Comparison of ENCODE assay signal across 8 mouse cellular contexts in the genomic region with DNA sequence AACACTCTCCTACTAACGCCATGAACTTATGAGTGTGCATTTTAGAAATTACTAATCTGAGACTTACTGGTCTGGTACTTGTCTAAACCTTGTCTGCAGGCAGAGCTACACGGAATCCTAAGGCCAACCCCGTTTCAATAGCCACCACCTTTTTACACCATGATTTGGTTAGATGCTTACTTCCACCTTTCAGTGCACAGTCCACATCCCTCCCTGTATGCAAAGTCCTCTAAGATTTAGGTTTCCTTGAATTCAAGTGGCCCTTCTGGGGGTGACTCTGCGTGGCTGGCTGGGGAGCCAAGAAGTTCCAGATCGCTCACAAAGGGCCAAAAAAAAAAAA. TPM values are rescaled to one million over a fixed set of nuclear protein-coding genes. Genes with fewer than 3 reads are reported as not detected.
DNase-seq lines count a peak whose midpoint lies in the region; ATAC-seq and TF ChIP-seq lines count a peak whose summit lies in the region.

No protein-coding gene starts in this region.

- peak overlapping the region; percentile 78 for H3K4me2 ChIP-seq in heart, embryonic 13.5 days
- peak overlapping the region; percentile 54 for H3K4me2 ChIP-seq in hindbrain, embryonic 11.5 days (replicated peaks; ENCODE audit: low read depth, low read length)

- no peaks in the 10 kb centered on the region for H3K27me3 ChIP-seq in heart, embryonic 13.5 days (replicated peaks)
- H3K27me3 ChIP-seq in G1E (ENCODE audit: insufficient read depth, low read length), result peaks cover 11% of the 10 kb centered on the region
- no peaks in the 10 kb centered on the region for H3K27me3 ChIP-seq in hindbrain, embryonic 11.5 days (ENCODE audit: control insufficient read depth, insufficient read depth, low read length)

- H3K36me3 ChIP-seq in heart, embryonic 13.5 days, result peaks cover 6% of the 10 kb centered on the region
- peaks cover 18% of the 10 kb centered on the region for H3K36me3 ChIP-seq in G1E (replicated peaks)
- H3K36me3 ChIP-seq in hindbrain, embryonic 11.5 days (ENCODE audit: control insufficient read depth, insufficient read depth, low read length), result no peaks in the 10 kb centered on the region

- no peak for ATAC-seq in heart, embryonic 13.5 days (ENCODE audit: extremely low read depth, insufficient number of reproducible peaks, low FRiP score, low TSS enrichment)
- ATAC-seq in G1E (ENCODE audit: extremely low read depth, insufficient number of reproducible peaks, low FRiP score, poor library complexity, severe bottlenecking), result 0 out of 2 replicates have a peak, but pooled peaks have one; percentile 2
- ATAC-seq in hindbrain, embryonic 11.5 days (ENCODE audit: low FRiP score), result no peak
- 0 out of 2 replicates have a peak, but pooled peaks have one; percentile 2 for ATAC-seq in megakaryocyte-erythroid progenitor cell, adult 5-6 weeks (replicated peaks; ENCODE audit: low FRiP score, low TSS enrichment, poor library complexity, severe bottlenecking)
- no peak for ATAC-seq in inflammation-experienced regulatory T-cells, adult 6 months

- no peaks in the 10 kb centered on the region for H3K9me3 ChIP-seq in heart, embryonic 13.5 days
- no peaks in the 10 kb centered on the region for H3K9me3 ChIP-seq in G1E (replicated peaks)
- H3K9me3 ChIP-seq in hindbrain, embryonic 11.5 days (ENCODE audit: control insufficient read depth, low read length), result no peaks in the 10 kb centered on the region

- DNase-seq in heart, adult 8-10 months (ENCODE audit: low spot score), result no peak
- no peak for DNase-seq in G1E (ENCODE audit: low spot score)
- DNase-seq in hindbrain, embryonic 11.5 days (ENCODE audit: low spot score), result no peak
- DNase-seq in retina, postnatal 1 day, result no peak
- no peak for DNase-seq in embryo, embryonic 10 days (ENCODE audit: low spot score)

- H3K27ac ChIP-seq in heart, embryonic 13.5 days (replicated peaks), result peak overlapping the region; percentile 99
- peak overlapping the region; percentile 93 for H3K27ac ChIP-seq in hindbrain, embryonic 11.5 days (ENCODE audit: low read depth, low read length)

- H3K4me1 ChIP-seq in heart, embryonic 13.5 days, result peaks cover 29% of the 10 kb centered on the region
- H3K4me1 ChIP-seq in G1E (ENCODE audit: insufficient read depth, low read depth, low read length), result peaks cover 20% of the 10 kb centered on the region
- no peaks in the 10 kb centered on the region for H3K4me1 ChIP-seq in hindbrain, embryonic 11.5 days (replicated peaks; ENCODE audit: control insufficient read depth, insufficient read depth, low read length)

- no peak for TF ChIP-seq CTCF in G1E (IDR thresholded peaks at IDR 0.05; ENCODE audit: low read depth, low read length)

- WGBS in heart, embryonic 13.5 days, result 3% methylated on average over 5 of the region's 5 CpGs
- WGBS in hindbrain, embryonic 11.5 days, result under 1% methylated on average over 5 of the region's 5 CpGs

- peak overlapping the region; percentile 99 for H3K9ac ChIP-seq in heart, embryonic 13.5 days
- peak overlapping the region; percentile 95 for H3K9ac ChIP-seq in hindbrain, embryonic 11.5 days (ENCODE audit: low read depth, low read length)

- peak overlapping the region; percentile 93 for H3K4me3 ChIP-seq in heart, embryonic 13.5 days
- H3K4me3 ChIP-seq in G1E (ENCODE audit: low read depth, low read length), result peak overlapping the region; percentile 88
- H3K4me3 ChIP-seq in hindbrain, embryonic 11.5 days (ENCODE audit: low read depth, low read length), result peak overlapping the region; percentile 96

RNA-seq across cellular contexts. Expression of gene Cbfb, which starts 0.5 kb away (rescaled TPM):
- 39.4 and 43.0 TPM in 2 replicates for polyA plus RNA-seq in heart, embryonic 13.5 days (2015; fragmentation: Nextera tagmentation; extraction: Ambion mirVana)
- total RNA-seq in heart, adult 8-10 months (2022), result 10 to 100 TPM; 19.2 to 21.8 (median 21.0) TPM
- total RNA-seq in G1E (2014; fragmentation: Nextera tagmentation), result 81.9 and 84.2 TPM in 2 replicates
- 175 and 182 TPM in 2 replicates for total RNA-seq in G1E (2017)
- polyA plus RNA-seq in G1E (2012), result 31.4 and 33.5 TPM in 2 replicates
- 65.1 and 69.0 TPM in 2 replicates for polyA plus RNA-seq in hindbrain, embryonic 11.5 days (2014; fragmentation: Nextera tagmentation; extraction: Ambion mirVana)
- total RNA-seq in megakaryocyte-erythroid progenitor cell, adult 5-6 weeks (2014; fragmentation: Nextera tagmentation), result 29.5 and 34.0 TPM in 2 replicates
- total RNA-seq in megakaryocyte-erythroid progenitor cell, adult 5-6 weeks (2017), result 48.2 and 98.0 TPM in 2 replicates
- 10 to 100 TPM; 34.4 to 53.8 (median 42.1) TPM for polyA plus RNA-seq in inflammation-experienced regulatory T-cells, adult 6 months (2017; shearing (Covaris generic))

RNA-seq across cellular contexts. Expression of gene Ces4a, which starts 38.4 kb away (rescaled TPM):
- polyA plus RNA-seq in heart, embryonic 13.5 days (2015; fragmentation: Nextera tagmentation; extraction: Ambion mirVana), result not detected in 2 replicates
- not detected for total RNA-seq in heart, adult 8-10 months (2022)
- total RNA-seq in G1E (2014; fragmentation: Nextera tagmentation) (not detected in 2 replicates), G1E (2017) (not detected in 2 replicates)
- not detected in 2 replicates for polyA plus RNA-seq in G1E (2012)
- polyA plus RNA-seq in hindbrain, embryonic 11.5 days (2014; fragmentation: Nextera tagmentation; extraction: Ambion mirVana), result not detected in 2 replicates
- total RNA-seq in megakaryocyte-erythroid progenitor cell, adult 5-6 weeks (2014; fragmentation: Nextera tagmentation), result not detected in 2 replicates
- total RNA-seq in megakaryocyte-erythroid progenitor cell, adult 5-6 weeks (2017), result not detected in 2 replicates
- not detected for polyA plus RNA-seq in inflammation-experienced regulatory T-cells, adult 6 months (2017; shearing (Covaris generic))

RNA-seq across cellular contexts. Expression of gene D230025D16Rik, which starts 54.9 kb away (rescaled TPM):
- polyA plus RNA-seq in heart, embryonic 13.5 days (2015; fragmentation: Nextera tagmentation; extraction: Ambion mirVana), result 17.3 and 18.2 TPM in 2 replicates
- 10 to 100 TPM; 14.4 to 20.9 (median 17.4) TPM for total RNA-seq in heart, adult 8-10 months (2022)
- total RNA-seq in G1E (2014; fragmentation: Nextera tagmentation), result 35.2 and 37.5 TPM in 2 replicates
- total RNA-seq in G1E (2017), result 27.2 and 28.8 TPM in 2 replicates
- 4.0 and 5.0 TPM in 2 replicates for polyA plus RNA-seq in G1E (2012)
- polyA plus RNA-seq in hindbrain, embryonic 11.5 days (2014; fragmentation: Nextera tagmentation; extraction: Ambion mirVana), result 33.2 and 34.1 TPM in 2 replicates
- 22.9 and 24.2 TPM in 2 replicates for total RNA-seq in megakaryocyte-erythroid progenitor cell, adult 5-6 weeks (2014; fragmentation: Nextera tagmentation)
- total RNA-seq in megakaryocyte-erythroid progenitor cell, adult 5-6 weeks (2017), result 11.3 and 15.1 TPM in 2 replicates
- polyA plus RNA-seq in inflammation-experienced regulatory T-cells, adult 6 months (2017; shearing (Covaris generic)), result 10 to 100 TPM; 11.1 to 14.6 (median 12.1) TPM

Comparison
In these comparisons a context has a peak if more than half of its experiments do, and no peak if none do; other contexts are left out.
1. ATAC-seq: peak in G1E (single experiment) and megakaryocyte-erythroid progenitor cell, adult 5-6 weeks (single experiment); none in heart, embryonic 13.5 days (single experiment), hindbrain, embryonic 11.5 days (single experiment) and inflammation-experienced regulatory T-cells, adult 6 months (single experiment).
2. Peak in every context shown above with its lines, with median percentiles within 50 percentile points of each other: H3K4me3 ChIP-seq.